Mouse (Mus musculus) liver, embryonic 15.5 days (tissue): ENCODE results near the gene Pet100. TPM values are rescaled to one million over a fixed set of nuclear protein-coding genes. Genes with fewer than 3 reads are reported as not detected.

ENCODE experiments used
- ATAC-seq: fragments of 200-750 bp; cut with Nextera tagmentation; 2 replicates; pipeline ENCODE4 v1.8.0; 2017; ENCODE audit warnings: moderate number of reproducible peaks, mild to moderate bottlenecking, moderate library complexity; ENCODE audit not compliant: insufficient read depth
- H3K27ac ChIP-seq: fragments of 300-500 bp; sonication (generic); replicated peaks from 2 replicates; pipeline ENCODE4 v1.5.1; 2015; ENCODE audit warnings: mild to moderate bottlenecking, inconsistent platforms
- H3K27me3 ChIP-seq: fragments of 300-500 bp; sonication (generic); 2 replicates; pipeline ENCODE4 v1.6.1; 2015; ENCODE audit warnings: mild to moderate bottlenecking, inconsistent platforms
- H3K36me3 ChIP-seq: fragments of 300-500 bp; sonication (generic); replicated peaks from 2 replicates; pipeline ENCODE4 v1.6.1; 2015; ENCODE audit warnings: moderate library complexity, mild to moderate bottlenecking, inconsistent platforms
- H3K4me1 ChIP-seq: fragments of 300-500 bp; sonication (generic); replicated peaks from 2 replicates; pipeline ENCODE4 v1.6.1; 2015; ENCODE audit warnings: inconsistent platforms
- H3K4me2 ChIP-seq: fragments of 300-500 bp; sonication (generic); 2 replicates; pipeline ENCODE4 v1.6.1; 2015; ENCODE audit warnings: moderate library complexity, mild to moderate bottlenecking, inconsistent platforms
- H3K4me3 ChIP-seq: fragments of 300-500 bp; sonication (generic); replicated peaks from 2 replicates; pipeline ENCODE4 v1.5.1; 2015; ENCODE audit warnings: mild to moderate bottlenecking, inconsistent platforms
- H3K9ac ChIP-seq: fragments of 300-500 bp; sonication (generic); 2 replicates; pipeline ENCODE4 v1.6.1; 2015; ENCODE audit warnings: moderate library complexity, mild to moderate bottlenecking, inconsistent platforms
- H3K9me3 ChIP-seq: fragments of 300-500 bp; sonication (generic); replicated peaks from 2 replicates; pipeline ENCODE4 v1.6.1; 2016; ENCODE audit warnings: inconsistent platforms
- WGBS: fragments of 180-500 bp; shearing (Covaris S2); methylation state at CpG from one replicate; pipeline ENCODE4 v1.1.7; 2015; ENCODE audit warnings: mixed read lengths; ENCODE audit not compliant: insufficient replicate concordance; 5-methylcytosine and 5-hydroxymethylcytosine counted together
- polyA plus RNA-seq: library from polyadenylated mRNA; unstranded; fragments of >200 nt; fragmentation: Nextera tagmentation; extraction: Ambion mirVana; gene quantifications from 2 replicates; pipeline ENCODE4 v1.2.1, GENCODE M21; 2015

Gene Pet100
- polyA plus RNA-seq, 1 experiment from 2014 or later, result 72.1 TPM

- 60% methylated on average over 11 of the region's 11 CpGs for WGBS
- no peaks in the 10 kb centered on the region for H3K9me3 ChIP-seq
- no peak for ATAC-seq
- H3K4me2 ChIP-seq, result no peak overlapping the region
- H3K4me1 ChIP-seq, result no peaks in the 10 kb centered on the region
- H3K36me3 ChIP-seq, result no peaks in the 10 kb centered on the region
- H3K27ac ChIP-seq, result no peak overlapping the region
- no peak overlapping the region for H3K4me3 ChIP-seq
- 0 out of 2 replicates have a peak, but pooled peaks cover 4% of the 10 kb centered on the region for H3K27me3 ChIP-seq
- H3K9ac ChIP-seq, result no peak overlapping the region
These were observed 33.6 kb downstream of the Pet100 start for GRCm38 (mm10) chr8:3654726-3655508.

GRCm38 (mm10) chr8:3655526-3655925 lies 34.2 kb downstream of the Pet100 start, which contains the start of gene Retn:
Retn (plus strand) TSS chr8:3655770.
- no peaks in the 10 kb centered on the region for H3K4me1 ChIP-seq
- no peak within 1 kb of the TSS for H3K4me2 ChIP-seq
- H3K4me3 ChIP-seq, result no peak within 1 kb of the TSS
- no peak within 1 kb of the TSS for H3K9ac ChIP-seq
- H3K27ac ChIP-seq, result no peak within 1 kb of the TSS
- H3K27me3 ChIP-seq, result 0 out of 2 replicates have a peak, but pooled peaks cover 4% of the 10 kb centered on the region
- no peak for ATAC-seq
- no peaks in the 10 kb centered on the region for H3K9me3 ChIP-seq
- no peaks in the 10 kb centered on the region for H3K36me3 ChIP-seq
- 53% methylated on average over 3 of the region's 3 CpGs for WGBS

- no peak for ATAC-seq
- Histone ChIP-seq H3K27ac (no peak overlapping the region), H3K27me3 (0 out of 2 replicates have a peak, but pooled peaks cover 4% of the 10 kb centered on the region), H3K4me3 (no peak overlapping the region), H3K9me3 (no peaks in the 10 kb centered on the region), H3K9ac (no peak overlapping the region), H3K4me2 (no peak overlapping the region), H3K36me3 (no peaks in the 10 kb centered on the region), H3K4me1 (no peaks in the 10 kb centered on the region)
- 20% methylated on average over 7 of the region's 7 CpGs for WGBS
These were observed 35.5 kb downstream of the Pet100 start for GRCm38 (mm10) chr8:3656725-3657381.

- no peak overlapping the region for H3K4me3 ChIP-seq
- no peak overlapping the region for H3K27ac ChIP-seq
- H3K9ac ChIP-seq, result no peak overlapping the region
- H3K36me3 ChIP-seq, result no peaks in the 10 kb centered on the region
- no peak overlapping the region for H3K4me2 ChIP-seq
- 31% methylated on average over 8 of the region's 8 CpGs for WGBS
- no peaks in the 10 kb centered on the region for H3K4me1 ChIP-seq
- no peaks in the 10 kb centered on the region for H3K9me3 ChIP-seq
- ATAC-seq, result no peak; the same call in 1 of the 2 replicates
- 0 out of 2 replicates have a peak, but pooled peaks cover 4% of the 10 kb centered on the region for H3K27me3 ChIP-seq
These were observed 39.5 kb downstream of the Pet100 start for GRCm38 (mm10) chr8:3660889-3661288.

- 22% methylated on average over 5 of the region's 5 CpGs for WGBS
These were observed 43.1 kb downstream of the Pet100 start for GRCm38 (mm10) chr8:3664405-3664804.

GRCm38 (mm10) chr8:3665507-3665906 lies 44.2 kb downstream of the Pet100 start, which contains the start of gene Mcemp1:
Mcemp1 (plus strand) TSS chr8:3665754.
- peak within 1 kb of the TSS; percentile 55 for H3K27ac ChIP-seq
- no peaks in the 10 kb centered on the region for H3K27me3 ChIP-seq
- 55% methylated on average over 6 of the region's 6 CpGs for WGBS
- no peak within 1 kb of the TSS for H3K4me2 ChIP-seq
- H3K4me1 ChIP-seq, result no peaks in the 10 kb centered on the region
- H3K4me3 ChIP-seq, result peak within 1 kb of the TSS; percentile 25; the same call in 1 of the 2 replicates
- no peaks in the 10 kb centered on the region for H3K36me3 ChIP-seq
- H3K9me3 ChIP-seq, result no peaks in the 10 kb centered on the region
- no peak within 1 kb of the TSS for H3K9ac ChIP-seq
- ATAC-seq, result no peak

More at GRCm38 (mm10) chr8:3664405-3664804, 43.1 kb downstream of the Pet100 start:
- peak overlapping the region; percentile 55 for H3K27ac ChIP-seq
- H3K27me3 ChIP-seq, result no peaks in the 10 kb centered on the region
- ATAC-seq, result peak; percentile 35; the same call in 1 of the 2 replicates
- no peaks in the 10 kb centered on the region for H3K9me3 ChIP-seq
- H3K4me1 ChIP-seq, result no peaks in the 10 kb centered on the region
- H3K4me3 ChIP-seq, result no peak overlapping the region
- no peak overlapping the region for H3K9ac ChIP-seq
- no peaks in the 10 kb centered on the region for H3K36me3 ChIP-seq
- H3K4me2 ChIP-seq, result no peak overlapping the region

- no peak overlapping the region for H3K27ac ChIP-seq
- no peak for ATAC-seq
- no peaks in the 10 kb centered on the region for H3K36me3 ChIP-seq
- peaks cover 10% of the 10 kb centered on the region for H3K4me1 ChIP-seq
- H3K4me3 ChIP-seq, result no peak overlapping the region
- H3K27me3 ChIP-seq, result no peaks in the 10 kb centered on the region
- H3K4me2 ChIP-seq, result no peak overlapping the region; the same call in 1 of the 2 replicates
- H3K9me3 ChIP-seq, result no peaks in the 10 kb centered on the region
- 35% methylated on average over 2 of the region's 2 CpGs for WGBS
- no peak overlapping the region for H3K9ac ChIP-seq
These were observed 49.0 kb downstream of the Pet100 start for GRCm38 (mm10) chr8:3670388-3670787.

- peak within 1 kb of the TSS; percentile 73 for H3K4me2 ChIP-seq
- H3K36me3 ChIP-seq, result no peaks in the 10 kb centered on the region
- under 1% methylated on average over 23 of the region's 23 CpGs for WGBS
- peak; percentile 53 for ATAC-seq
- H3K27ac ChIP-seq, result no peak within 1 kb of the TSS
- H3K27me3 ChIP-seq, result no peaks in the 10 kb centered on the region
- H3K9ac ChIP-seq, result peak within 1 kb of the TSS; percentile 63; the same call in 1 of the 2 replicates
- peak within 1 kb of the TSS; percentile 57 for H3K4me3 ChIP-seq
- no peaks in the 10 kb centered on the region for H3K9me3 ChIP-seq
- H3K4me1 ChIP-seq, result peaks cover 17% of the 10 kb centered on the region
These were observed 50.7 kb downstream of the Pet100 start, which contains the start of gene Fcor for GRCm38 (mm10) chr8:3671980-3672491. Fcor (minus strand) TSS chr8:3672362.

GRCm38 (mm10) chr8:3674671-3675070 lies 53.3 kb downstream of the Pet100 start:
- WGBS, result 46% methylated on average over 3 of the region's 3 CpGs
- no peak for ATAC-seq
- peaks cover 10% of the 10 kb centered on the region for H3K36me3 ChIP-seq
- H3K4me2 ChIP-seq, result no peak overlapping the region
- no peak overlapping the region for H3K27ac ChIP-seq
- H3K9me3 ChIP-seq, result no peaks in the 10 kb centered on the region
- H3K4me3 ChIP-seq, result no peak overlapping the region
- no peaks in the 10 kb centered on the region for H3K27me3 ChIP-seq
- peaks cover 35% of the 10 kb centered on the region for H3K4me1 ChIP-seq
- H3K9ac ChIP-seq, result no peak overlapping the region
